Mouse (Mus musculus): ENCODE data around the gene Ano10.

- TF ChIP-seq CTCF (IDR thresholded peaks at IDR 0.05; ENCODE audit: borderline replicate concordance, insufficient read depth, low read depth, low read length) (no peak), POLR2A (IDR thresholded peaks at IDR 0.05; ENCODE audit: borderline replicate concordance, insufficient read depth, low read length) (no peak)
Measured at GRCm38 (mm10) chr9:122233316-122233971, 60.8 kb downstream of the Ano10 start.

Data from cerebellum, adult 2 months (tissue).